Mouse (Mus musculus) stomach, embryonic 16.5 days (tissue): ENCODE measurements around the gene Pmm2. TPM values are rescaled to one million over a fixed set of nuclear protein-coding genes. Genes with fewer than 3 reads are reported as not detected.

ENCODE experiments used
- ATAC-seq: fragments of 200-750 bp; cut with Nextera tagmentation; 2 replicates; pipeline ENCODE4 v1.8.0; 2017; ENCODE audit warnings: moderate number of reproducible peaks, moderate TSS enrichment; ENCODE audit not compliant: insufficient read depth, low FRiP score
- H3K27ac ChIP-seq: fragments of 300-500 bp; sonication (generic); 2 replicates; pipeline ENCODE4 v1.5.1; 2014; ENCODE audit warnings: low read length
- H3K27me3 ChIP-seq: fragments of 300-500 bp; sonication (generic); 2 replicates; pipeline ENCODE4 v1.6.1; 2014; ENCODE audit warnings: low read length, control low read depth, mixed read lengths; ENCODE audit not compliant: control insufficient read depth, insufficient read depth
- H3K36me3 ChIP-seq: fragments of 300-500 bp; sonication (generic); 2 replicates; pipeline ENCODE4 v1.6.1; 2014; ENCODE audit warnings: low read length; ENCODE audit not compliant: control insufficient read depth, insufficient read depth
- H3K4me1 ChIP-seq: fragments of 300-500 bp; sonication (generic); 2 replicates; pipeline ENCODE4 v1.6.1; 2014; ENCODE audit warnings: low read length, control low read depth, mixed read lengths; ENCODE audit not compliant: control insufficient read depth, insufficient read depth
- H3K4me2 ChIP-seq: fragments of 300-500 bp; sonication (generic); 2 replicates; pipeline ENCODE4 v1.6.1; 2014; ENCODE audit warnings: low read depth, low read length, mixed read lengths
- H3K4me3 ChIP-seq: fragments of 300-500 bp; sonication (generic); replicated peaks from 2 replicates; pipeline ENCODE4 v1.5.1; 2014; ENCODE audit warnings: mild to moderate bottlenecking, low read length
- H3K9ac ChIP-seq: fragments of 300-500 bp; sonication (generic); 2 replicates; pipeline ENCODE4 v1.6.1; 2014; ENCODE audit warnings: low read length
- H3K9me3 ChIP-seq: fragments of 300-500 bp; sonication (generic); replicated peaks from 2 replicates; pipeline ENCODE4 v1.6.1; 2016; ENCODE audit warnings: low read length, control low read depth; ENCODE audit not compliant: control insufficient read depth
- WGBS: fragments of 180-500 bp; shearing (Covaris S2); extraction: QIAGEN DNeasy Blood & Tissue Kit; methylation state at CpG from one replicate; pipeline ENCODE4 v1.1.7; 2014; 5-methylcytosine and 5-hydroxymethylcytosine counted together
- polyA plus RNA-seq: library from polyadenylated mRNA; unstranded; fragments of >200 nt; fragmentation: Nextera tagmentation; extraction: Ambion mirVana; gene quantifications from 2 replicates; pipeline ENCODE4 v1.2.1, GENCODE M21; 2015

The Pmm2 gene
- polyA plus RNA-seq: 63.4 and 72.6 TPM in 2 replicates

DNA sequence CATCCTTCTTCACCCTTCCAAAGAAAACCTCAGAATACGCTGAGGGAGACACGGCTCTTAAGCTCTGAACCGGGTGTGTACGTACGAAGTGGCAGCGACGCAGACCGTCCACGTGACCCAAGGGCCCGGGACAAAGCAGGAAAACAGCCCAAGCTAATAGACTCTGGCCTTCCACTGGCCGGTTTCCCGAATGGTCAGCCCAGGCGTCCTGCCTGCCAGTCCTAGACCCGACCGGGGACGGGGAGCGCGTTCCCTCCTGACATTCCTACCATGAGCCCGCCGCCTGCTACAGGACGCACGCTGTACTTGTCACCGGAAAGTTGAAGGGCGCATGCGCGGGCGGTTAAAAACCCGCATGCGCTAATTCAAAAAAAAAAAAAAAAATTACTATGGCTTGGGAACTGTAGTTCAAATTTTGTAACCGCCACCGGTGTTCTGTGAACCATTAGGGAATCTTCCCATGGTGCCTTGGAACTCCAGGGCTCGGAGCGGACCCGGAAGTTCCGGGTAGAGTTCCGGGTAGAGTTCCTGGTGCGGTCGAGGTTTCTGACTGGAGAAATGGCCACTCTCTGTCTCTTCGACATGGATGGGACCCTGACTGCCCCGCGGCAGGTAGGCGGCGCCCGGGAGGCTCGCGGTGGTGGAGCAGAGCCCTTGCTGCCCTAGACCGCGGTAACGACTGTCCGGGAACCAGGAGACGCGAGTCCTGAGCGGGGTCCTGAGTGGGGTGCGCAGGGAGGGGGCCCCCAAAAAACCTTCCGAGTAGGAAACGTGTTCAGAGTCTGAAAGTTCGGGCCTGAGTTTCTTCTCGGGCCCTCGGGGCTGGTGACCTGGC, at the start of gene Pmm2, which contains the start of gene Tmem186:
Pmm2 (plus strand) TSS at position 458 of the 835 bp plus-strand sequence.
Tmem186 (minus strand) TSS at position 496 of the 835 bp plus-strand sequence.
- H3K9ac ChIP-seq: peak within 1 kb of the TSS; percentile 89
- peaks cover 16% of the 10 kb centered on the region for H3K4me1 ChIP-seq
- H3K36me3 ChIP-seq: peaks cover 4% of the 10 kb centered on the region; the same call in 1 of the 2 replicates
- H3K4me3 ChIP-seq: peak within 1 kb of the TSS; percentile 75
- ATAC-seq: peak; percentile 93
- under 1% methylated on average over 59 of the region's 59 CpGs for WGBS
- H3K27ac ChIP-seq: peak within 1 kb of the TSS; percentile 89
- H3K27me3 ChIP-seq: no peaks in the 10 kb centered on the region
- no peaks in the 10 kb centered on the region for H3K9me3 ChIP-seq
- peak within 1 kb of the TSS; percentile 93 for H3K4me2 ChIP-seq

DNA sequence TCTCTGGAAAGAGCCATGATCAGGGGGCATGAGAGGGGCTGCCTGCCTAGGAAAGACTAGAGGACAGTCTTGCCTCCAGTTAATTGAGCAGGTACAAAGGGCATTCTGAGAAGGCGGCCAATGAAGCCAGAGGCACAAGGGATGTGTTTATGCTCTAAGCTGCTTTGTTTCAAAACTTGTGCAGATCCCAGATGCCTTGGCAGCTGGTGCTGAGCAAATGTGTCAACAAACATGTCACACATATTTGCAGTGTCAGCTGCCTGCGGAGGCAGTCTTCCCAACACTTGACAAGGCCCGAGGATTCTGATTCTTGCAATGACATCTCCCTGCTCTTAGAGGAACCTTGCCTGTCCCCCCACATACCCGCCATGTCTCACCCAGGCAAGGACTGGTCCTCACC, 42.1 kb upstream of the Pmm2 start:
- Histone ChIP-seq H3K27me3 (no peaks in the 10 kb centered on the region), H3K4me1 (no peaks in the 10 kb centered on the region), H3K4me2 (no peak overlapping the region), H3K4me3 (no peak overlapping the region), H3K27ac (no peak overlapping the region), H3K36me3 (no peaks in the 10 kb centered on the region), H3K9me3 (no peaks in the 10 kb centered on the region), H3K9ac (no peak overlapping the region)
- WGBS: 64% methylated on average over 4 of the region's 4 CpGs
- no peak for ATAC-seq

GRCm38 (mm10) chr16:8596336-8596735, 41.1 kb upstream of the Pmm2 start:
- Histone ChIP-seq H3K4me2 (no peak overlapping the region), H3K36me3 (no peaks in the 10 kb centered on the region), H3K9me3 (no peaks in the 10 kb centered on the region), H3K4me3 (no peak overlapping the region), H3K27me3 (no peaks in the 10 kb centered on the region), H3K9ac (no peak overlapping the region), H3K27ac (no peak overlapping the region), H3K4me1 (no peaks in the 10 kb centered on the region)
- no peak for ATAC-seq
- WGBS: 88% methylated on average over 4 of the region's 4 CpGs

DNA sequence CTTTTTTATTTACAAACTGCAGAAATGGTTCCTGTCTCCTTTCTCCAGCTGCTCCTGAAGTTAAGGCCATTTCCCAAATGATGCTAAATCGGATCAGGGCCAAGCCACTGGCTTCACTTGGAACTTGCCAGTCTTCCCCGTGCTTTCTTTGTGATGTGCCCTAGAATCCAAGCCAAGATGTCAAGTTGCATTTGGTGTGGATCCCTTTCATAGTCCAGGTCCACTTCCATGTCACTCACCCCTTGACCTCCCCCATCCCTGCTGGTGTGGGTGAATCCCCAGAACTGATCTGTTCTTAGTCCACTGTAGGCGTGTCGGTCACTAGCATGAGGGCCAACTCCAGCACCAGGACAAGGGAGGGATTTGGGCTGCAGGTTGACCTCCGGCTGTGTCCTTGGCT, 40.0 kb upstream of the Pmm2 start:
- Histone ChIP-seq H3K4me2 (no peak overlapping the region), H3K27ac (no peak overlapping the region), H3K9ac (no peak overlapping the region), H3K36me3 (no peaks in the 10 kb centered on the region), H3K27me3 (no peaks in the 10 kb centered on the region), H3K4me3 (no peak overlapping the region), H3K4me1 (no peaks in the 10 kb centered on the region), H3K9me3 (no peaks in the 10 kb centered on the region)
- WGBS: 86% methylated on average over 5 of the region's 5 CpGs
- ATAC-seq: no peak

GRCm38 (mm10) chr16:8603789-8604188, 33.7 kb upstream of the Pmm2 start:
- no peaks in the 10 kb centered on the region for H3K9me3 ChIP-seq
- H3K4me3 ChIP-seq: no peak overlapping the region
- H3K27me3 ChIP-seq: no peaks in the 10 kb centered on the region
- no peaks in the 10 kb centered on the region for H3K4me1 ChIP-seq
- no peak overlapping the region for H3K9ac ChIP-seq
- no peak overlapping the region for H3K4me2 ChIP-seq
- peak; percentile 79 for ATAC-seq
- no peak overlapping the region for H3K27ac ChIP-seq
- H3K36me3 ChIP-seq: no peaks in the 10 kb centered on the region
- WGBS: 63% methylated on average over 3 of the region's 3 CpGs

- H3K9me3 ChIP-seq: no peaks in the 10 kb centered on the region
- no peaks in the 10 kb centered on the region for H3K27me3 ChIP-seq
- no peak overlapping the region for H3K27ac ChIP-seq
- H3K36me3 ChIP-seq: no peaks in the 10 kb centered on the region
- ATAC-seq: no peak
- no peak overlapping the region for H3K9ac ChIP-seq
- no peak overlapping the region for H3K4me3 ChIP-seq
- H3K4me2 ChIP-seq: no peak overlapping the region
- H3K4me1 ChIP-seq: no peaks in the 10 kb centered on the region
- WGBS: 68% methylated on average over 3 of the region's 3 CpGs
Measured at GRCm38 (mm10) chr16:8610397-8610796, 27.1 kb upstream of the Pmm2 start.

DNA sequence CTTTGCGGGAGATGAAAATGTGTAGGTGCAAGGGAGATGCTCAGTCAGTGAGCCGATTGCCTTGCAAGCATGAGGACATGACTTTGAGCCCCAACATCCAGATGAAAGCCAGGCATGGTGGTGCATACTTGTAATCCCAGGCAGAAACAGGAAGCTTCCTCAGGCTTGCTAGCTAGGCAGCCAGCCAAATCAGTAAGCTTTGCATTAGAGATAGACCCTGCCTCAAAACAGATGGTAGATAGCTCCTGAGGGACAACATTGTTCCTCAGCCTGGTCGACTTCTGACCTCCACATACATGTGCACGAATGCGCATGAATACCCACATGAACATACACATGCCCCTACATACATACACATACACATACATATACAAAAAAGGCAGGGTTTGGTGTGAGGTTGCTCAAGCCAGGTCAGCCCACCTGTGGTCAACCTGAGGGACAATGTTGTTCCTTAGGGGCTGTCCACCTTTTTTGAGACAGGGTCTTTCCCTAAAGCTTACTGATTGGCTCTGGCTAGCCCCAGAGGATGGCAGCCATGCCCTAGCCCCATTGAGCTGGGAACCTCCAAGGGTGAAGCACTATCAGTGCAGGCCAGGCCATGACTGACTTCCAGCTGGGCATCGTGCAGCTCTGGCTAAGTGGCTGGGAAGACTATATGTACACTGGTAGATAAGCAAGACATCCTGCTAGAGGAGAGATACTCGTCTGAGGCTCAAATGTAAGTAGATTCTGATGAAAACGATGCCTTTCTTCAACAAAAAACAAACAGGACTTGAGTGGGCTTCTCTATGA, 25.1 kb upstream of the Pmm2 start:
- H3K9ac ChIP-seq: no peak overlapping the region
- WGBS: 82% methylated on average over 8 of the region's 8 CpGs

DNA sequence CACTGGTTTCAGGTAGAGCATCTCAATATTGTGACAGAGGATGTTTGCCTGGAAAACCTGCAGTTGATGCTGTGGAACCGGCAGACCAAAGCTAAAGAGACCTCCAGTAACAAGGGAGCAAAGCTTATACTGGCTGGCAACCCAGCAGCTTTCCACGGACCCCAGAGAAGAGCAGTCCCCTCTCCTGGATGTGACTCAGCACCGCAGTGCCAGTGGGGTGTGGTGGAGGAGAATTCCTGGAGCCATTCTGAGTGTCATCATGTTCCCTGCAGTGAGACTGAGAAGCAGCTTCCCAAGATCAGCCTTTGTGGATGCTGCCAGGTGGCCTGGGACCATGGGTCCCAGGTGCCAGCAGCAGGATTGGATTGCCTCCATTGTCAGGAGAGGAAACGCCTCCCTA, 24.4 kb upstream of the Pmm2 start:
- no peaks in the 10 kb centered on the region for H3K36me3 ChIP-seq
- no peaks in the 10 kb centered on the region for H3K27me3 ChIP-seq
- no peak overlapping the region for H3K4me3 ChIP-seq
- H3K27ac ChIP-seq: no peak overlapping the region
- H3K4me1 ChIP-seq: no peaks in the 10 kb centered on the region
- ATAC-seq: no peak
- H3K9ac ChIP-seq: no peak overlapping the region
- H3K9me3 ChIP-seq: no peaks in the 10 kb centered on the region
- no peak overlapping the region for H3K4me2 ChIP-seq
- 78% methylated on average over 4 of the region's 4 CpGs for WGBS

More for the DNA sequence above, 25.1 kb upstream of the Pmm2 start:
- Histone ChIP-seq H3K9me3 (no peaks in the 10 kb centered on the region), H3K36me3 (no peaks in the 10 kb centered on the region), H3K4me2 (no peak overlapping the region), H3K4me1 (no peaks in the 10 kb centered on the region), H3K27me3 (no peaks in the 10 kb centered on the region), H3K27ac (no peak overlapping the region), H3K4me3 (no peak overlapping the region)
- ATAC-seq: peak; percentile 56; the same call in 1 of the 2 replicates

GRCm38 (mm10) chr16:8613447-8613846, 24.0 kb upstream of the Pmm2 start:
- no peaks in the 10 kb centered on the region for H3K9me3 ChIP-seq
- H3K9ac ChIP-seq: no peak overlapping the region
- 79% methylated on average over 3 of the region's 3 CpGs for WGBS
- no peak overlapping the region for H3K4me2 ChIP-seq
- no peaks in the 10 kb centered on the region for H3K36me3 ChIP-seq
- no peak for ATAC-seq
- no peaks in the 10 kb centered on the region for H3K27me3 ChIP-seq
- H3K4me1 ChIP-seq: no peaks in the 10 kb centered on the region
- no peak overlapping the region for H3K27ac ChIP-seq
- no peak overlapping the region for H3K4me3 ChIP-seq
